Mouse (Mus musculus) heart, adult 11 months (tissue): ENCODE data around the gene Junb.

ENCODE experiments used
- DNase-seq: peaks from one replicate; pipeline ENCODE4 v3.0.0; 2022

Gene Junb

DNA sequence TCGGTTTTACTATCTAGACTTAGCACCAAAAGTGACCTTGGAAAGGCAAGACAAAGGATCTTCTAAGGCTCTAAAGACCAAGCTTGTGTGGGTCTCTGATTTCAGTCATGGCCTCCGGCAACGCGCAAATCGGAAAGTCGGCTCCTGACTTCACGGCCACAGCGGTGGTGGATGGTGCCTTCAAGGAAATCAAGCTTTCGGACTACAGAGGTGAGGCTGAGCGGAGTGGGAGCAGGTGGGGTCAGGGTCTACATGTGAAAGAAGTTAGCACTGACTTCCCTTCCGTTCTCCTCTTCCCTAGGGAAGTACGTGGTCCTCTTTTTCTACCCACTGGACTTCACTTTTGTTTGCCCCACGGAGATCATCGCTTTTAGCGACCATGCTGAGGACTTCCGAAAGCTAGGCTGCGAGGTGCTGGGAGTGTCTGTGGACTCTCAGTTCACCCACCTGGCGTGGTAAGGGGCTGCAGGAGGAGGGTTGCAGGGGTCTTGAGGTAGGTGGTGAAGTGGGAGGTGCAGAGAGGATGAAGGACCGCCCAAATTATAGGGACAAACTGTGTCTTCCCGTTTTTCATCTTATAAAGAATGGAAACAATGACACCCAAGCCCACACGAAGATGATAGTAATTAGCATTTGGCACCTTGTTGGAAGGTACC is 8.3 kb downstream of the Junb start:
- DNase-seq = peak; percentile 91

DNA sequence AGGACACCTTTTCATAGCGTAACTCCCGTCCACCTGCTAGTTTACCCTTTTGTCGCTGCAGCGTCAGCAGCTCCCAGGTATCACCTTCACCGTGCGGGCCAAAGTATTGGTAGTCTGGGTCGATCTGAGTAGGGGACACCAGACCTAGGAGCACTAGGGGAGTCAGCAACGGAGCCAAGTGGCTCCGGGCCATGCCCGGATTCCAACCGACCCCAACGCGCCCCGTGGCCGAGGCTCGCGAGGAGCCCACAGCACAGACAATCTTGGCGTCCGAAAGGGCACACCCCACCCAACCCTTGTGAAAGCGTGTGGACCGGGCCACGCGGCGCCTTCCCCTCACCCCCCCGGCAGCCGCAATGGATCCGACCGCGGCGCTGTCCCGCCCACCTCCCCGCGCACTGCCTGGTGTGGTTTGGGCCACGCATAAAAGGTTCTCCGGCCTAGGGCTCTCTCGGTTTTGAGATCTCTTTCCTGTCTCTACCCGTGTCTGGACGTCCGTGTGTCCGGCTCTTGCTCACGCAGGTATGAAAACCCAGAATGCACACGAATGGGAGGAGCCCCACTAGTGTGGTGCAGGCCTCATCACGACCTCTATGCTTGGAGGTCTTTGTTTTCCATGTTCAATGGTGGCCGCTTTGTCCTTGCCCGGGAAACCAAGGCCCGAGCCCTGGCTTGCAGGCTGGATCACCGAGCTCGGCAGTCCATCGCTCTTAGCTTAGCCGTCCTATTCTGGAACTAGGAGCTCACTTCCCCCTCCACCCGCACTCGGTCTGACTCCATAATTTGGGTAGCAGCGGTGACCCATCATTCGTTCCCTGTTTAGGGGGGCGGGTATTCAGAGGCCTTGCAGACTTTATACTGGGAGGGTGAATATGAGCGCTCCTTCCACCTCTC is 9.0 kb downstream of the Junb start, which contains the start of the genes Gm49661, Prdx2 and Rnaseh2a:
Gene Gm49661 (minus strand): TSS at position 193 of the 894 bp plus-strand sequence.
Gene Prdx2 (plus strand): TSS at position 347 of the 894 bp plus-strand sequence.
Gene Rnaseh2a (minus strand): TSS at position 527 of the 894 bp plus-strand sequence.
- DNase-seq = peak; percentile 98

DNA sequence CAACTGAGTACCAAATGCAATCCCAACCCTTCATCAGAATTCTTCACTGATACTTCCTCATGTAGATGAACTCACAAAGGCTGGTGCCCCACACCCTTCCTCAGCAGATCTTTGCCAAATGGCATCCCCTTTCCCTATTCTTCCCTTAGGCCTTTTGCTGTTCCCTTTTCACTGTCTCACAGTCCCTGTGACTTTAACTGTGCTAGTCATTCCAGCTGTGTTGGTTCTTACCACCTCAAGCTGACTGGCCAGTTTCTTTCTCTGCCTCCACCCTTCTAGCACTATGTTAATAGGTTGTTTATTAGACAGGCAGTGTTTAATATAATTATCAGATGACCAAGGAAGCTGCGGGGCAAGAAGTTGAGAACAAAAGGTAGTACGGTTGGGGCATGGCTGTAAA is 9.9 kb downstream of the Junb start:
- DNase-seq = peak; percentile 95

DNA sequence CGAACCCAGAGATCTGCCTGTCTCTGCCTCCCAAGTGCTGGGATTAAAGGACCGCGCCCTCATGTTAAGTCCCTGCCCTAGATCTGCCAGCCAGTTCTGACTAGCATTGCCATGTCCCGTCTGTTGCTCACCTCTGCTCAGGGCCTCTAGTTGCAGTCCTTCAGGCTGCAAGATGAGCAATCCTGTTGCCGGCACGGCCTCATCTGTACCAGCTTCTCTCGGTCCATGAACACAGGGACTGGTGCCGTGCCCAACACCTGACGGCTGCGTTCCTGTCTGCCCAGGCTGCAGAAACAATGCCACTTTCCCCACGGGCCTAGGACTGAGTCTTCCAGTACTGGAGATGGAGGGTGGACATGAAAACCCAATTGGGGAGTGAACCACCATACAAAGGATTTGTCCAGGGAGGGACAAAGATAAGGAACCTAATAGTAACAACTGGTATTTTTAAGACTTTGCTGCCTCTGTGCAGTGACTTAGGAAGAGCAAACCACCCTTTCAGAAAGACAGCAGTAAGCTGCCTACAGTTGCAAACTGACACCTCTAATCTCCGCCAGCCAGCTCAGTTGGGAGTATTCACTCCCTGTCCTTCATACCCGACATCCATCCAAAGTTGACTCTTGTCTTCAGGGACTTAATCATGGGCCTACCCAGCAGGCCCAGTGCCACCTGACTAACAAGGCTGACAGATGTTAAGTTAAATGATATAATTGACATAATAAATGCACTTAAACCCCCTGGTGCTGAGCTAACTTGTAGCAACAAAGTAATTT is 10.8 kb downstream of the Junb start:
- peak; percentile 93 for DNase-seq

DNA sequence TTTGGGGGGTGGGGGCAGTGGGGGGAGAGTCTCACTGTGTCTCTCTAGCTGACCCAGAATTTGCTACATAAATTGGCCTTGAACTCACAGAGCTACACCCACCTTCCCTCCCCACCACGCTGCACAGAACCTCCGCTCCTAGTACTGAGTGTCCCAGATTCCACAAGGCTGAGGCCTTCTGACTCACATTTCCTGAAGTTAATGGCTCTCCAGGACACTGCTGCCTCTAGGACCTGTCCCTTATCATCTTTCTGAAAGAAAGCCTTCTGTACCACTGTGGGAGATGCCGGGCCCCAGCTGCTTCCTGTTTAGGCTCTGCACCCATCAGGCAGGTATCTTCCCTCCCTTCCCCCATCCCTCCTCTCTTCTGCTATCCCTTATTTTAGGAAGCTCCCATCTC is 11.9 kb downstream of the Junb start:
- peak; percentile 93 for DNase-seq

DNA sequence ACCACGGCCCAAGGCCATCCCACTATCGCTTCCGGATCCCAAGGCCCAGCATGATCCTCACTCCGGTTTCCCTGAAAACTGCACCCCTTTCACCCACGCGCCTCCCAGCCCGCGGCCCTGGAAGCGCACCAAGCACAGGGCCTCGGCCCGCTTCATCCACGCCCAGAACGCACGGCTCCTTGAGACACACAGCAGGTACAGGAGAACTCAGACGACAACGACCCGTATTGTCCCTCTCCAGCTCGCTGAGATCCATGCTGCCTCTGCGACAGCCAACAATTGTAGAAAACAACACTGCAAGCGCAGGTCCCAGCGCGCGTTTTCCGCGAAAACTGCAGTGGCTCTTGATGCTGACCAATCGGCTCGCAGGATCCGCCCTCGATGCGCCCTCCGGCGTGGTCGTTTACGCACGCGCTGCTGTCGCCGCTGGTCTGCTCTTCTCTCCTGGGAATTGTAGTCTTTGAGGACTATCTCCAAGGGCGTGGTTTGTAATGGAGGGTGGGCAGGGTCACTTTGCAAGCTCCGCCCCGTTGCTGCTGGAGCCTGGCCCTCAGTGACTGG is 12.7 kb downstream of the Junb start:
- DNase-seq = peak; percentile 100

DNA sequence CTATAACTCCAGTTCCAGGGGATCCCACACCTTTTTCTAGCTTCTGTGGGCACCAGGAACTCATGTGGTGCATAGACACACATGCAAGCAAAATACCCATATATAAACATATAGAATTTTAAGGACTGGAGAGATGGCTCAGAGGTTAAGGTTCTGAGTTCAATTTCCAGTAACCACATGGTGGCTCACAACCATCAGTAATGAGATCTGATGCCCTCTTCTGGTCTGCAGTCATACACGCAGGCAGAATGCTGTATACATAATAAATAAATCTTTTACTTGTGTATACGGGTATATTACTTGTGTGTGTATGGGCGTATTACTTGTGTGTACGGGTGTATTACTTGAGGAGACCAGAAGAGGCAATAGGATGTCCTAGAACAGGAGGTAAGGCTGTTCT is 14.6 kb downstream of the Junb start:
- no peak for DNase-seq

DNA sequence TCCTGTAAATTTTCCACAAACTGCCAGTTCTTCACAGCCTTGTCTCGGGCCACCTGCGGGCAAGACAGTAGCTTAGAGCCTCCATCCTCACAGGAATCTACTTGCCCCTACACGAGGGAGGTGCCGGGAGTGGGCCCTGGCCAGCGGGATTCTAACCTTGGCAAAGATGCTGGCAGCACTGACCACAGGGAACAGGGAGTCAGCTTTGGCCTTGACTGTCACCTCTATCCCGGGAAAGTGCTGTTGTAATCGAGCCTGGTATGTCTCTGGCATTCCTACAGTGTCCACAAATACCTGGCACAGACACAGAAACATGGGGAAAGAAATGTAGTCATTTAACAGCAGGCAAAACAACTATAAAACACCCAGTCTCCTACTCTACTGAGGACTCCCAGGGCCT is 18.7 kb downstream of the Junb start:
- peak; percentile 94 for DNase-seq

DNA sequence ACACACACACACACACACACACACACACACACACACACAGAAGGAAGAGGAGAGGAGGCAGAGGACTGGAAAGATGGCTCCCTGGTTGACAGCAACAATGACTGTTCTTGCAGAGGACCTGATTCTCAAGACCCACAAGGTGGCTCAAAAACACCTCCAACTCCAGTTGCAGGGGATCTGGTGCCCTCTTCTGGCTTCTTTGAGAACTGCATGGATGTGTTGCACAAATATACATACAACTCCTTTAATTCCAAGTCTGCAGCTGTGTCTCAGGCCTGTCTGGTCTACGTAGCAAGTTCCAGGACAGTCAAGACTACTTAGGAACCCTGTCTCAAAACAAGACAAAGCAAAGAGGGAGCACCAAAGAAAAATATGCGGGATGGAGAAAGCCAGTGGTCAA is 21.8 kb downstream of the Junb start:
- no peak for DNase-seq

DNA sequence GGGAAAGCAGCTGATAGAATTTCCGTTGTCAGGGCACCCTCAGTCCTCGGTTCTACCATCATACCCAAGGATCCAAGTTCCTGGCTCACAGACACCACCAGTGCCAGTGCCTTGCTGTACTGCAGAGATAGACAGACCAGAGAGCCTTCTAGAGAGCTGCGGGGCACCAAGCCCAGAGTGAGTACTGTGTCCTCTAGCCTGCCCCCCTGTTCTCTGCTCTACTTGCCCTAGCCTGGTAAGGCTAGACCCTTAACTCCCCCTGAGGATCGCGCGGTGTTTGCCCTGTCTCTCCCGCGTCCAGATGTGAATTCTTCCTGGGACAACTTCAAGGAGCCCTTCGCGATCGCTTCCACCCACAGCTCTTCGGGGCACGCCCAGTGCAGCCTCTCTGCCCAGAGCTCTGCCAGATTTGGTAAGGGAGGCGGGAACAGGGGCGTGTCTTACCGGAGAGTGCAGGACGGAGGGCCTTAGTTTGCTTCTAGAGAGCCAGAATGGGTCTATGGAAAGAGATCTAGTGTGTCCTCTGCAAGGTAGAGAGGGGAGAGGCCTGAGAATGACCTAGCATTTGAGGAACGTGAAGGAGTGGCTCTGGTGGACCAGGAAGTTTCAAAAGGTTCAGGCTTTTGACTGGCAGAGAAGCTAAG is 25.8 kb downstream of the Junb start:
- DNase-seq = peak; percentile 95

DNA sequence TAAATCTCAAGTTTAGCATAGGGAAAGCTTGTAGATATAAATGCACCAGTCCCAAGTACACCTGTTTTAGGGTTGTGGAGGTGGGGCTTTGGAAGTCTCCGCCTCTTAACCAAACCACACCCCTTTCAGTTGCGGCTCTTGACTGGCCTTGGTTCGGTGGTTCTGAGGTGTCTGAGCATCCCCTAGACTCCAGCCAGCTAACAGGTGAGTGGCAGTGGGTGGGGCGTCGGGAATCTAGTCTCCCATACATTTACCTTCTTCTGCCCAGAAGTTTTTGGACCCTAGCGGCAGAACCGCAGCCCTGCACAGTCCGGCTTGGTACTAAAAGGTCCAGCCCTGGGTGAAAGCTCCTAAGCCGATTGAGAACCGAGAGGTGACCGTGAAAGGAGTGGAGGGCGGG is 28.8 kb downstream of the Junb start:
- no peak for DNase-seq

DNA sequence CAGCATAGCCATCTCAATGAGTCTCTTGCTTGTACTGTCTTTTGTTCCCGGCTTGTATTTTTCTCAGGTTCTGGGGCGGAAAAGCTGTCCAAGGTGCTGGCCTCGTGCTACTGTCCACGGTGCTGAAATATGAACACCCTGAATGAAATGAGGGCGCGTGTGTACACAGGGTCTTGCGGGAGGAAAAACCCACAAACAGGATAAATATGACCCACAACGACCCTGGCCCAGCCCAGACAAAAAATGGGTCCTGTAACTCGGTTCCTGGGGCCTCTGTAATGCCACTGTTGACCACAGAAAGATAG is 31.3 kb downstream of the Junb start:
- DNase-seq = no peak

DNA sequence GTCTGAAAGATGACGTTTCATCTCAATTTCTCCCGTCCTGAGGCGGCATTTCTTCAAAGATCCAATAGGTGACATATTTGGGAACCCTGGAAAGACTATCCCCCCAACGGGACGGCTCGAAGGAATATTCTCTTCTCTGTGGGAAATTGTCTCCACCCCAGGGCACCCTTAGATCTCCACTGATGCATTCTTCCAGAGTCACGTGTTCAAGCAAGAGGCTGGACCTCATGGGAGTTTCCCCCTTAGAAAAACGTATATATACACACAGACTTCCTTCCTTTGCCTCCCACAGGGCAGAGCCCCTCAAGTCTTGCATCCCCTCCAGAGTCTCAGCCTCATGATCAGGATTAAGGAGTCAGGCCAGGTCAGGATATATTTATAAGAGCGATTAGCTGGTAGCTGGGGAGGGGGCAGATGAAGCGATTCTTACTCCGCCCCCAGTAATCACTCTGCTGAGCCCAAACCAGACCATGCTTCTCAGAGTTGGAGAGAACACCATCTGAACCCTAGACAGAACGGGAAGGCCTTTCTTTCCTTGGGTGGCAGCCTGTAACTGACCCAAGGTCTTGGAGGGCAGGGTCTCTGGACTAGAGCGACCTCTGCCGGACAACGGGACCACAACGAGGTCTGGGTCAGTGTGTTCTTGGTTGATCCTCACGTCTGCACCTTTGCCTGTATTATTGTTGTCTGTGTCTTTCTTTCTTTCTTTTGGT is 31.8 kb downstream of the Junb start, which contains the start of gene Rtbdn:
Gene Rtbdn (plus strand): TSS at position 464 of the 713 bp plus-strand sequence.
- no peak for DNase-seq

DNA sequence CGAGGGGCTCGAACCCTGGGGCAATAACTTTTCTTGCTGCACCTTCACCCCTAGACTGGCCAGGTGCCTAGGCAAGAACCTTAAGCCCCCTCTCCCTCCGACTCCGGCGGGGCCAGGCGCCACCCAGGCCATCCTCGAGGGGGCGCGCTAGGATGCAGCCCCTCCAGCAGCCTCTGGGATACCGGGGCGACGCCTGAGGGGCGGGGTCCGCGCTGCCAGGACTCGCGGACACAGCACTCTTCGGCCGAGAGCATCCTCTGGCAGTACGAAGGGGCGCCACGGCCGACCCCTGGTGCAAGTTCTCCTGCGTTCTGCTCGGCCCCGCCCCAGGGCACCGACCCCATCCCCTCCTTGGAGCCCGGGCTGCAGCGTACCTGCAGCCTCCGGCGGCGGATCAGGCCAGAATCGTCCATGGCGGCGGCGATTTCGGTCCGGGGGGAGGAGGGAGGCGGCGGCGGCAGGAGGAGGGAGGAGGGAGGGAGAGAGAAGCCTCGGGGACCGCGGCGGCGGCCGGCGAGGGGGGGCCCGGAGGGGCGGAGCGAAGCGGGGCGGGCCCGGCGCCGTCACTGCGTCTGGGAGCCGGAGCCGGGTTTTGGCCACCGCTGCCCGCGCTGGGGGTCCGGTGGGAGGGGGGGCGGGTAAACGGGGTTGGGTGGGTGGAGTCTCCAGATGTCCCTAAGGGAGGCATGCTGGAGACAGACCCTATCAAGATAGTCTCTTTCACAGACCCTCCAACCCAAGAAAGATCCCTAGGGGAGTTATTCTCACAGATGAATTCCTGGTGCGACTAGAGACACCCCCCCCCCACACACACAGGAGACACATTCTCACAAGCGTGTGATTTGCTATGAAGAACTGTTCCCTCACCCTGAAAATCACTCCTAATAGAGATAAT is 32.6 kb downstream of the Junb start:
- DNase-seq = no peak

DNA sequence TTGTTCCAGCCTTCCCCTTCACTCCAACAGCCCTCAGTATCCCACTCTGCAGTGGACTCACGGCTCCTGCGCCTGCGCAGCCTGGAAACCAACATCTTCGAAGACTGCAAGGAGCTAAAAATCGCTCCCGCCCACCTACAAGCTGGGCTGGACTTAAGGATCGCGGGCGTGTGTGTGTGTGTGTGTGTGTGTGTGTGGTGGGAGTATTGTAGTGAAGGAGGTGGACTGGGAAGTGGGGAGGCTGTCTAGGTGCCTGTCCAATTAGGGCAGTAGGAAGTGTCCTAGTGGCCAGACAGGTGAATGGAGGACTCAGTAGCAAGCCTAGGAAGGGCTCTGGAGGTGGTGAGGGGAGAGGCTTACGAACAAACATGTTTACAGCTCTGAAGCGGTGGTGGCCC is 33.3 kb downstream of the Junb start:
- no peak for DNase-seq

DNA sequence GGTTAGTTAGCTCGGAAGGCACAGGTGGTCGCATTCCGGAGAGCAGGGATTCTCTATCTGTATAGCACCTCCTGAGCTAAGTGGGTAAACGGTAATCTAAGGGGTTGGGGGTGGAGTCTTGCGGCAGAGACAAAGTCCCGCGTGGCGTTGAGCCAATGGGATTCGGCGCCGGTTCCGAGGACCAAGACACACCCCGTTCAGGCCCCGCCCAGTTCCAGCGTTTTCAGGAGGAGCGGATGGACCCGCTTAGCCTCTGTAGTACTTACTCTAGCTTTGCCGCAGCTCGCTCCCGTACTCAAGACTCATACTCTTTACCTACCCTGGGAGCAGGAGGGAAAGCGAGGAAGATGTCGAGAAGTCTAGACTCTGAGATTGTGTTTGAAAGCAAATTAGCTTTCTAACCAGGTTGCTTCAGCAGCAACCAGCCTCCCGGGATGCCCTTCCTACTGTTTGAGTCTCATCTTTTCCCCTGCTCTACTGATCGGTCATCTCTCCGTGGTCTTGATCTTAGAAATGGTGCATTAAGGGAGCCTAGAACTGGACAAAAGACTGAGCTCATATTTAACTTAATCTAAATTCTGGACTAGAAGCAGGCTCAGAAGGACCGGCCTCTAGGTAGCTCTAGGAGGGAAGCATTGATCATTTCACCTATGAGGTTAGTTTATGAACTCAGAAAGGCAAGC is 33.9 kb downstream of the Junb start:
- DNase-seq = peak; percentile 92

DNA sequence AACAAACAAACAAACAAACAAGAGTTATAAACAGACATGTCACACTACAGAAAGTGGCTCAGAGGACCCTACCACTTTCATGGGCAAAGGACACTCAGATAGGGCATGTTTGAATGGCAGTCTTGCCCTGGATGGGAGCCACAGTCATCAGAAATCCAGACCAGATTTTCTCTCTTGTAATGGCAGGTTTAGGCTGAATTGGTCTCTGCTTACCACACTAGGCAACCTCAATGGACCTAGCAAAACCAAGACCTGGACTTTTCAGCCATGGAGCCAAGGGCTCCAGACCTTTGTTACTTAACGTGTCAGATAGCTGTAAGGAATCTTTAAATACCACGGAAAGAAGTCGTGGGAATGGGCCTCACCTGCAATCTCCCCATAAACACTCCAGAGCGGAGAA is 34.8 kb downstream of the Junb start:
- DNase-seq = no peak

DNA sequence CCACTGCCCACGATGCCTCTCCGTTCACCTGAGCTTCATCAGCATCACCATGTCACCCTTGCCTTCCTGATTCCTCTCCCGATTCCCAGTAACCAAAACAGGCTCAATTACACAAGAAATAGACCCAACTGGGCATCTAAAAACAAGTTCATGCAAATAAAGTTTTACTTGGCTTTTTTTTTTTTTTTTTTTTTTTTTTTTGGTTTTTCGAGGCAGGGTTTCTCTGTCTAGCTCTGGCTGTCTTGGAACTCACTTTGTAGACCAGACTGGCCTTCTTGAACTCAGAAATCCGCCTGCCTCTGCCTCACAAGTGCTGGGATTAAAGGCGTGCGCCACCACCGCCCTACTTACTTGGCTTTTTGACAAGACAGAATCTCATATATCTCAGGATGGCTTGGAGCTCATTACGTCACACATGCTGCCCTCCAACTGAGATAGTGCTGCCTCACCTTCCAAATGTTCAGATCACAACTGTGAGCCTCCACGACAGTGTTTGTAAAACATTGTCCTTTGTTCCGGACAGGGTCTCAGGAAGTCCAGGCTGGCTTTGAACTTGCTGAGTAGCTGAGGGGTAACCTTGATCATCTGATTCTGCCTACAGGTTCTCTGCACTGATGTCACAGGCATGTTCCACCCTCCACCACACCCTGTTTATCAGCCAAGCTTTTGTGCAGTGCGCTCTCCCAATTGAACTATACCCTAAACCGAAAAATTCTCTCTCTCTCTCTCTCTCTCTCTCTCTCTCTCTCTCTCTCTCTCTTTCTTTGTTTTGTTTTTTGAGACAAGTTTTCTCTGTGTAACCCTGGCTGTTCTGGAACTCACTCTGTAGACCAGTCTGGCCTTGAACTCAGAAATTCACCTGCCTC is 40.7 kb downstream of the Junb start:
- no peak for DNase-seq

DNA sequence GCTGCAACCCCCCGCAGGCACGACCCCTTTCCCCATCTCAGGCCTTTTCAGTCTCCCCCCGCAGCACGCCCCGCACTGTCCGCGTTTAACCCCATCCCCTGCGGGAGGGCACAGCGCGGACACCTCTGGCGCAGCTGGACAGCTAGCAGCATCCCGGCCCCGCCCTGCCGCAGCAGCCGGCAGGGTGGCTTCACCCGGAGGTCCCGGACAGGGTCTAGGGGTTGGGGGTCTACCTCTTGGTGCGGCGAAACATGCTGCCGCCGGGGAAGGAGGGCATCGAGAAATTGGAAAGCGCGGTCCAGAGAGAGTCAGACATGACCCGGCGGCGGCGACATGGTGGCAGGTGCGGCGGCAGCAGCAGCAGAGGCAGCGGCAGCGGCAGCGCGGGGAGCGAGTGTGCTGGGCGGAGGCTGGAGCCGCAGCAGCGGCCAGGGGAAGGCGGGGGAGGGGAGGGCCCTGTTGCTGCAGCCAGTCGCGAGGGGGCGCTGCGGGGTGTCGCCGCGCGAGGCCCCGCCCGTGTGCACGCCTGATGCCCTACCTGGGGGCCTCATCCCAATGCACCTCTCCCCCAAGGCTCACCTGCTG is 41.5 kb downstream of the Junb start, which contains the start of gene Mast1:
Gene Mast1 (minus strand): TSS at position 398 of the 585 bp plus-strand sequence.
- DNase-seq = no peak
